Mouse (Mus musculus) ES-E14 (cell line): ENCODE results near the gene Kremen1. TPM values are rescaled to one million over a fixed set of nuclear protein-coding genes. Genes with fewer than 3 reads are reported as not detected.

Experiments
- DNase-seq: peaks from one replicate; pipeline ENCODE4 v3.0.0-alpha.2; 2013; ENCODE audit warnings: low read depth, low spot score
- H3K27ac ChIP-seq: 2 replicates; pipeline ENCODE4 v1.5.1; 2012; ENCODE audit warnings: low read depth, mild to moderate bottlenecking, low read length, moderate library complexity, mixed read lengths; ENCODE audit not compliant: poor library complexity, insufficient read depth, severe bottlenecking
- H3K36me3 ChIP-seq: 2 replicates; pipeline ENCODE4 v1.6.1; 2012; ENCODE audit warnings: mild to moderate bottlenecking, low read length, moderate library complexity, mixed read lengths; ENCODE audit not compliant: control insufficient read depth, poor library complexity, insufficient read depth, severe bottlenecking
- H3K4me1 ChIP-seq, 2 experiments: fragments of 150-350 bp in 1 of 2; sonication (generic) in 1 of 2; 2 replicates each; pipeline ENCODE4 v1.6.1; 2012; ENCODE audit warnings: low read length in 2 of 2, mild to moderate bottlenecking in 1 of 2, mixed read lengths in 1 of 2; ENCODE audit not compliant: control insufficient read depth in 2 of 2, insufficient read depth in 2 of 2, poor library complexity in 1 of 2
- H3K4me3 ChIP-seq, 2 experiments: fragments of 150-350 bp in 1 of 2; sonication (generic) in 1 of 2; 2 replicates each; pipeline ENCODE4 v1.5.1; 2012; ENCODE audit warnings: low read length in 2 of 2, low read depth in 1 of 2, mild to moderate bottlenecking in 1 of 2, mixed read lengths in 1 of 2; ENCODE audit not compliant: insufficient read depth in 1 of 2, poor library complexity in 1 of 2, severe bottlenecking in 1 of 2
- H3K9ac ChIP-seq: 2 replicates; pipeline ENCODE4 v1.6.1; 2012; ENCODE audit warnings: low read depth, mild to moderate bottlenecking, low read length, mixed read lengths; ENCODE audit not compliant: poor library complexity, insufficient read depth, severe bottlenecking
- H3K9me3 ChIP-seq: fragments of 150-350 bp; sonication (generic); 2 replicates; pipeline ENCODE4 v1.6.1; 2012; ENCODE audit warnings: low read depth, mild to moderate bottlenecking, low read length; ENCODE audit not compliant: control insufficient read depth, insufficient read depth
- CHD2 ChIP-seq: IDR thresholded peaks from 2 replicates; pipeline ENCODE4 v1.6.1; 2014; ENCODE audit warnings: mild to moderate bottlenecking, low read depth, low read length, inconsistent platforms
- HCFC1 ChIP-seq: IDR thresholded peaks from 2 replicates; pipeline ENCODE4 v1.6.1; 2012; ENCODE audit warnings: low read length, inconsistent platforms, borderline replicate concordance; ENCODE audit not compliant: insufficient read depth
- MAFK ChIP-seq: IDR thresholded peaks from 2 replicates; pipeline ENCODE4 v1.6.1; 2014; ENCODE audit warnings: mild to moderate bottlenecking, low read depth, low read length, inconsistent platforms; ENCODE audit not compliant: insufficient read depth
- ZC3H11A ChIP-seq: IDR thresholded peaks from 2 replicates; pipeline ENCODE4 v1.6.1; 2012; ENCODE audit warnings: low read depth, mild to moderate bottlenecking, inconsistent platforms, low read length, borderline replicate concordance
- ZNF384 ChIP-seq: IDR thresholded peaks from 2 replicates; pipeline ENCODE4 v1.6.1; 2012; ENCODE audit warnings: low read depth, low read length, inconsistent platforms
- in situ Hi-C, 2 experiments: fragments of 600-800 bp; cut with MboI; formaldehyde crosslinking; loops; one replicate each; pipeline ENCODE4 v1.15.1; 2025; ENCODE audit warnings: low sequenced_read_pairs in 2 of 2, inconsistent platforms in 1 of 2; ENCODE audit not compliant: unreplicated experiment in 2 of 2
- total RNA-seq: library from RNA; depleted of rRNA; stranded (reverse); fragments of 300-350 nt; gene quantifications from 2 replicates; pipeline ENCODE4 v1.2.3, GENCODE M21; 2012

Kremen1 gene
- total RNA-seq, 1 experiment: 17.9 TPM

GRCm38 (mm10) chr11:5214483-5215040 is 46.8 kb downstream of the Kremen1 start:
- H3K4me3 ChIP-seq: no peak overlapping the region
- H3K36me3 ChIP-seq: peaks cover 2% of the 10 kb centered on the region; the same call in 1 of the 2 replicates
- in situ Hi-C loops: no loop called here
- no peak overlapping the region for H3K9ac ChIP-seq
- H3K27ac ChIP-seq: no peak overlapping the region
- no peak for DNase-seq
- TF ChIP-seq HCFC1 (no peak), MAFK (no peak), ZC3H11A (no peak), CHD2 (no peak), ZNF384 (no peak)
- H3K9me3 ChIP-seq: no peaks in the 10 kb centered on the region
- H3K4me1 ChIP-seq: no peaks in the 10 kb centered on the region

- TF ChIP-seq ZNF384 (no peak), CHD2 (no peak), MAFK (no peak), HCFC1 (no peak), ZC3H11A (no peak)
- Histone ChIP-seq H3K27ac (no peak overlapping the region), H3K9me3 (no peaks in the 10 kb centered on the region), H3K4me3 (no peak overlapping the region), H3K4me1 (no peaks in the 10 kb centered on the region), H3K9ac (no peak overlapping the region), H3K36me3 (peaks cover 6% of the 10 kb centered on the region; the same call in 1 of the 2 replicates)
- in situ Hi-C loops: no loop called here
- DNase-seq: no peak
Measured at GRCm38 (mm10) chr11:5203054-5203453, 58.3 kb downstream of the Kremen1 start.

- no peak for TF ChIP-seq MAFK
- TF ChIP-seq CHD2: no peak
- no peak for TF ChIP-seq HCFC1
- no peak for TF ChIP-seq ZNF384
- TF ChIP-seq ZC3H11A: no peak
- Histone ChIP-seq H3K36me3 (peaks cover 2% of the 10 kb centered on the region; the same call in 1 of the 2 replicates), H3K4me3 (no peak overlapping the region), H3K9ac (no peak overlapping the region), H3K9me3 (no peaks in the 10 kb centered on the region), H3K27ac (no peak overlapping the region), H3K4me1 (peaks cover 0 to 5% of the 10 kb centered on the region in 2 experiments; a peak in 1 of 4 replicates)
- in situ Hi-C loops: no loop called here
- no peak for DNase-seq
Measured at GRCm38 (mm10) chr11:5201799-5202680, 59.3 kb downstream of the Kremen1 start.

- Histone ChIP-seq H3K9me3 (no peaks in the 10 kb centered on the region), H3K36me3 (peaks cover 2% of the 10 kb centered on the region; the same call in 1 of the 2 replicates), H3K9ac (no peak overlapping the region), H3K27ac (no peak overlapping the region), H3K4me1 (peaks cover 0 to 9% of the 10 kb centered on the region in 2 experiments; a peak in 1 of 4 replicates), H3K4me3 (no peak overlapping the region)
- no peak for DNase-seq
- no peak for TF ChIP-seq ZC3H11A
- in situ Hi-C loops: no loop called here
Measured at GRCm38 (mm10) chr11:5199879-5200278, 61.5 kb downstream of the Kremen1 start.
